ENCODE assay signal across 10 mouse cellular contexts in genomic region chr7:139369501-139370088, GRCm38 (mm10). TPM values are rescaled to one million over a fixed set of nuclear protein-coding genes. Genes with fewer than 3 reads are reported as not detected.
DNase-seq lines count a peak whose midpoint lies in the region; ATAC-seq and TF ChIP-seq lines count a peak whose summit lies in the region.
"Had no signal": no experiment of that assay in that cellular context is flagged by ENCODE, and none has a peak within 500 bp of the region (broad histone marks: within the 10 kb centered on the region; RNA-seq: fewer than 3 reads in every experiment).

No protein-coding gene starts in this region.

- H3K4me3 ChIP-seq in kidney, adult 2 months (ENCODE audit: insufficient read depth, low read depth, low read length): no peak overlapping the region
- no peak overlapping the region for H3K4me3 ChIP-seq in embryonic facial prominence, embryonic 15.5 days (replicated peaks)
- no peak overlapping the region for H3K4me3 ChIP-seq in intestine, embryonic 16.5 days (ENCODE audit: low read length)
- no peak overlapping the region for H3K4me3 ChIP-seq in limb, embryonic 15.5 days
- H3K4me3 ChIP-seq: erythroblast, embryonic 14.5 days had no signal

- H3K9ac ChIP-seq in embryonic facial prominence, embryonic 15.5 days: no peak overlapping the region
- H3K9ac ChIP-seq in intestine, embryonic 16.5 days (ENCODE audit: low read depth, low read length): peak overlapping the region; percentile 54; the same call in 1 of the 2 replicates
- H3K9ac ChIP-seq in limb, embryonic 15.5 days: no peak overlapping the region
- H3K9ac ChIP-seq: hindbrain, embryonic 14.5 days had no signal

- no peaks in the 10 kb centered on the region for H3K27me3 ChIP-seq in kidney, adult 2 months (replicated peaks; ENCODE audit: control insufficient read depth, insufficient read depth, low read length)
- H3K27me3 ChIP-seq in embryonic facial prominence, embryonic 15.5 days: no peaks in the 10 kb centered on the region
- no peaks in the 10 kb centered on the region for H3K27me3 ChIP-seq in intestine, embryonic 16.5 days (replicated peaks; ENCODE audit: control insufficient read depth, insufficient read depth, low read length)
- H3K27me3 ChIP-seq in limb, embryonic 15.5 days: no peaks in the 10 kb centered on the region

- no peak overlapping the region for H3K4me2 ChIP-seq in embryonic facial prominence, embryonic 15.5 days (replicated peaks)
- no peak overlapping the region for H3K4me2 ChIP-seq in intestine, embryonic 16.5 days (ENCODE audit: low read depth, low read length)
- 0 out of 2 replicates have a peak overlapping the region, but pooled peaks have one; percentile 14 for H3K4me2 ChIP-seq in limb, embryonic 15.5 days
- H3K4me2 ChIP-seq: hindbrain, embryonic 14.5 days had no signal

- no peak for TF ChIP-seq CTCF in kidney, adult 2 months (conservative IDR thresholded peaks at IDR 0.05; ENCODE audit: insufficient read depth, insufficient read length, low read depth, low read length)

- H3K4me1 ChIP-seq in kidney, adult 2 months (ENCODE audit: control insufficient read depth, insufficient read depth, low read length): peaks cover 35% of the 10 kb centered on the region
- peaks cover 35% of the 10 kb centered on the region for H3K4me1 ChIP-seq in embryonic facial prominence, embryonic 15.5 days
- peaks cover 62% of the 10 kb centered on the region for H3K4me1 ChIP-seq in intestine, embryonic 16.5 days (ENCODE audit: control insufficient read depth, insufficient read depth, low read length)
- peaks cover 47% of the 10 kb centered on the region for H3K4me1 ChIP-seq in limb, embryonic 15.5 days

- no peak for ATAC-seq in embryonic facial prominence, embryonic 15.5 days (ENCODE audit: insufficient number of reproducible peaks, low FRiP score, low TSS enrichment, low read depth)
- no peak for ATAC-seq in intestine, embryonic 16.5 days
- no peak for ATAC-seq in limb, embryonic 15.5 days (ENCODE audit: insufficient number of reproducible peaks, low FRiP score, low TSS enrichment, low read depth)
- ATAC-seq: CD4-positive, CD25-positive, alpha-beta regulatory T cell, adult 4 months had no signal

- DNase-seq in kidney, adult 2 months: peak; percentile 68
- no peak for DNase-seq in kidney, postnatal 4 days
- no peak for DNase-seq in adrenal gland, postnatal 4 days (ENCODE audit: low spot score in 2 of 2)
- no peak for DNase-seq in left cerebral cortex, adult 11 months (ENCODE audit: low spot score)

- H3K36me3 ChIP-seq in kidney, adult 2 months (ENCODE audit: control insufficient read depth, insufficient read depth, low read length): no peaks in the 10 kb centered on the region
- H3K36me3 ChIP-seq in embryonic facial prominence, embryonic 15.5 days: no peaks in the 10 kb centered on the region
- H3K36me3 ChIP-seq in intestine, embryonic 16.5 days (ENCODE audit: control insufficient read depth, insufficient read depth, low read length): no peaks in the 10 kb centered on the region
- H3K36me3 ChIP-seq in limb, embryonic 15.5 days: no peaks in the 10 kb centered on the region

- H3K27ac ChIP-seq in kidney, adult 2 months (ENCODE audit: insufficient read depth, low read depth, low read length): peak overlapping the region; percentile 21
- peak overlapping the region; percentile 88 for H3K27ac ChIP-seq in embryonic facial prominence, embryonic 15.5 days (replicated peaks)
- peak overlapping the region; percentile 99 for H3K27ac ChIP-seq in intestine, embryonic 16.5 days (ENCODE audit: low read length)
- peak overlapping the region; percentile 93 for H3K27ac ChIP-seq in limb, embryonic 15.5 days
- H3K27ac ChIP-seq: hindbrain, embryonic 14.5 days had no signal

- 49% methylated on average over 6 of the region's 6 CpGs for WGBS in kidney, adult 2 months
- 86% methylated on average over 6 of the region's 6 CpGs for WGBS in embryonic facial prominence, embryonic 15.5 days
- 79% methylated on average over 6 of the region's 6 CpGs for WGBS in intestine, embryonic 16.5 days
- 78% methylated on average over 6 of the region's 6 CpGs for WGBS in limb, embryonic 15.5 days

- H3K9me3 ChIP-seq in embryonic facial prominence, embryonic 15.5 days (replicated peaks): no peaks in the 10 kb centered on the region
- H3K9me3 ChIP-seq in intestine, embryonic 16.5 days (ENCODE audit: control insufficient read depth, low read length): no peaks in the 10 kb centered on the region
- no peaks in the 10 kb centered on the region for H3K9me3 ChIP-seq in limb, embryonic 15.5 days

- TF ChIP-seq POLR2A in kidney, adult 2 months (IDR thresholded peaks at IDR 0.05; ENCODE audit: low read depth, low read length): no peak

RNA-seq across cellular contexts. Expression of gene Inpp5a, which starts 19.3 kb away (rescaled TPM):
- 25.1 and 27.5 TPM in 2 replicates for polyA plus RNA-seq in kidney, adult 2 months (2012; rRNA removed)
- 30.5 and 31.5 TPM in 2 replicates for polyA plus RNA-seq in embryonic facial prominence, embryonic 15.5 days (2015; fragmentation: Nextera tagmentation; extraction: Ambion mirVana)
- 8.9 and 27.7 TPM in 2 replicates for polyA plus RNA-seq in intestine, embryonic 16.5 days (2015; fragmentation: Nextera tagmentation; extraction: Ambion mirVana)
- polyA plus RNA-seq in limb, embryonic 15.5 days (2015; fragmentation: Nextera tagmentation; extraction: Ambion mirVana): 21.1 and 28.5 TPM in 2 replicates
- total RNA-seq in adrenal gland, postnatal 4 days (2021): 100 to 1,000 TPM; 103 to 105 TPM

Comparison
In these comparisons a context has a peak if more than half of its experiments do, and no peak if none do; other contexts are left out.
1. H3K27ac ChIP-seq: peak in every context shown above with its lines; median percentile 99 in intestine, embryonic 16.5 days; 93 in limb, embryonic 15.5 days; 88 in embryonic facial prominence, embryonic 15.5 days; 21 in kidney, adult 2 months.